Mouse (Mus musculus): Measurements from ENCODE around the gene Baiap2l1. TPM values are rescaled to one million over a fixed set of nuclear protein-coding genes. Genes with fewer than 3 reads are reported as not detected.

Gene Baiap2l1
- polyA plus RNA-seq (2015; fragmentation: Nextera tagmentation; extraction: Ambion mirVana) = 1.8 and 2.2 TPM in 2 replicates

DNA sequence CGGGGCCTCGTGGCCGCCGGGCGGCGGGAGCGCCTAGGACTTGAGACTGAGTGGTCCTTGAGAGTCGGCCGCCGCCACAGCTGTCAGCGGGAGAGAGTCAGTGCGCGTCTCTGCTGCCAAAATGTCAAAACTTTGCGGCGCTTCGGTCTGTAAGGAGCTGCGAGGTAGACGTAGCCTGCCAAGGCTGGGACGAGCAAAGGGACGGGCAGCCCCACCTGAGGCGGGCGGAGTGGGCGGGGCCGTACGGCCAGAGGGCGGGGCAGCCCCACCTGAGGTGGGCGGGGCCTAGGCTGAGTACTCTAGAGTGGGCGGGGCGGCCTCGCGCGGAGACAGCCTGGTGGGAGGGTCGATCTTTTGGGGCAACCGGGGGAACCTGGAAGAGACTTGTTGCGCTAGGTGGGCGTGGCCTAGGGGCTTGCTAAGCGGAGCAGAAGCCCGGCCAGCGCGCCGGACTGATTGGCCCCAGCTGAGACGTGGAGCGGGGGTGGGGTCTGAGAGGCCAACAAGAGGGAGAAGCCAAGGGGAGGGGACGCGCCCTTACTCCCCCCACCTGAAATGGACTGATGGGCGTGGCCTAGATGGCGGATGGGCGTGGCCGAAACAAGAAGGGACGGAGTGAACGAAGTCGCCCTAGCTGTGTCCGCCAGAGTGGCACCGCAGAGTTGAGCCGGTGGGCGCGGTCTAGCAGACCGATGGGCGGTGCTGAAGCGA is at the start of gene Baiap2l1:
Gene Baiap2l1, minus strand, starts transcription at position 232 of the 711 bp plus-strand sequence.
- H3K27ac ChIP-seq (ENCODE audit: low read depth, low read length) = no peak within 1 kb of the TSS
- H3K4me1 ChIP-seq (ENCODE audit: control insufficient read depth, insufficient read depth, low read depth, low read length) = peaks cover 13% of the 10 kb centered on the region
- ATAC-seq = peak; percentile 93
- WGBS = under 1% methylated on average over 59 of the region's 60 CpGs
- peak within 1 kb of the TSS; percentile 55 for H3K9ac ChIP-seq (ENCODE audit: low read depth, low read length)
- peak within 1 kb of the TSS; percentile 98 for H3K4me2 ChIP-seq (ENCODE audit: low read length)
- H3K9me3 ChIP-seq (ENCODE audit: control insufficient read depth, low read length) = no peaks in the 10 kb centered on the region
- H3K27me3 ChIP-seq (replicated peaks; ENCODE audit: control insufficient read depth, insufficient read depth, low read length) = peaks cover 16% of the 10 kb centered on the region
- peak within 1 kb of the TSS; percentile 60 for H3K4me3 ChIP-seq (ENCODE audit: low read length)
- no peaks in the 10 kb centered on the region for H3K36me3 ChIP-seq (ENCODE audit: control insufficient read depth, insufficient read depth, low read length)

DNA sequence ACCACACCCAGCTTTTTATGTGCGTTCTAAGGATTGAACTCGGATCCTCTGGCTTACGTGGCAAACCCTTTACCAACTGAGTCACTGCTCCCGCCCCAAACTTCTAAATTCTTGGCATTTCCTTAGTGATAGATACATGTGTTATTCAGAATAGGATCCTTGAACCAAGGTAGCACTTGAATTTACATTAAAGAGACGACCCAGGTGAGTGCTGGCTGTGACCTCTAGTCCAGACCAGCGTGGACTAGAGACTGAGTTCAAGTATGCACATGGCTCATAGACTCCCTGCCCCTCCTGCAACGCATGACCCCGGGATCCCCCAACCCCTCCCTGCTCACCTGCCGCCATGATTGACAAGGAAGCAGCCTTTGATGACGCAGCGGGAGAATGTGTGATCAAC is 48.3 kb upstream of the Baiap2l1 start:
- H3K4me1 ChIP-seq (ENCODE audit: control insufficient read depth, insufficient read depth, low read depth, low read length) = no peaks in the 10 kb centered on the region; the same call in 1 of the 2 replicates
- no peaks in the 10 kb centered on the region for H3K27me3 ChIP-seq (replicated peaks; ENCODE audit: control insufficient read depth, insufficient read depth, low read length)
- H3K36me3 ChIP-seq (ENCODE audit: control insufficient read depth, insufficient read depth, low read length) = no peaks in the 10 kb centered on the region
- no peaks in the 10 kb centered on the region; the same call in 1 of the 2 replicates for H3K9me3 ChIP-seq (ENCODE audit: control insufficient read depth, low read length)
- H3K27ac ChIP-seq (ENCODE audit: low read depth, low read length) = no peak overlapping the region
- H3K4me2 ChIP-seq (ENCODE audit: low read length) = no peak overlapping the region
- H3K4me3 ChIP-seq (ENCODE audit: low read length) = no peak overlapping the region
- WGBS = 92% methylated on average over 11 of the region's 11 CpGs
- no peak overlapping the region for H3K9ac ChIP-seq (ENCODE audit: low read depth, low read length)
- no peak for ATAC-seq

DNA sequence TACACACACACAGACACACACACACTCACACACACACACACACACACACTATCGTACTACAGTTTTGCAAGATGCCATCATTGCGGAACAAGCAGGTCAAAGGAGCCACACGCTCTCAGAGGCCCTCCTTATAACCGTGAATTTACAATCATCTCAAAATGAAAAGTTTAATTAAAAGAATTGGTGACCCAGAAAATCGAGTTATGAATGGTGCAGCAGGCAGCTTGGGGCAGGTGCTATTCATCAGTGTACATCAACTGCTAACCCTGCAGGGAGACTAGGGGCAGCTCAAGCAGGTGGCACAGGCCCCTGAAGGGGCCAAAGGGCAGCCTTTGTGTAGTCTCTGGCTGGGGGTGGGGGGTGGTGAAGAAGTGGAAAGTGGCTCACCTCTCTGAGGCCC is 42.9 kb upstream of the Baiap2l1 start:
- WGBS = 32% methylated on average over 5 of the region's 5 CpGs
- no peaks in the 10 kb centered on the region for H3K36me3 ChIP-seq (ENCODE audit: control insufficient read depth, insufficient read depth, low read length)
- H3K27me3 ChIP-seq (replicated peaks; ENCODE audit: control insufficient read depth, insufficient read depth, low read length) = no peaks in the 10 kb centered on the region
- H3K27ac ChIP-seq (ENCODE audit: low read depth, low read length) = no peak overlapping the region
- peaks cover 3% of the 10 kb centered on the region; the same call in 1 of the 2 replicates for H3K4me1 ChIP-seq (ENCODE audit: control insufficient read depth, insufficient read depth, low read depth, low read length)
- no peak overlapping the region for H3K9ac ChIP-seq (ENCODE audit: low read depth, low read length)
- no peak overlapping the region for H3K4me2 ChIP-seq (ENCODE audit: low read length)
- no peaks in the 10 kb centered on the region; the same call in 1 of the 2 replicates for H3K9me3 ChIP-seq (ENCODE audit: control insufficient read depth, low read length)
- ATAC-seq = no peak
- no peak overlapping the region for H3K4me3 ChIP-seq (ENCODE audit: low read length)

DNA sequence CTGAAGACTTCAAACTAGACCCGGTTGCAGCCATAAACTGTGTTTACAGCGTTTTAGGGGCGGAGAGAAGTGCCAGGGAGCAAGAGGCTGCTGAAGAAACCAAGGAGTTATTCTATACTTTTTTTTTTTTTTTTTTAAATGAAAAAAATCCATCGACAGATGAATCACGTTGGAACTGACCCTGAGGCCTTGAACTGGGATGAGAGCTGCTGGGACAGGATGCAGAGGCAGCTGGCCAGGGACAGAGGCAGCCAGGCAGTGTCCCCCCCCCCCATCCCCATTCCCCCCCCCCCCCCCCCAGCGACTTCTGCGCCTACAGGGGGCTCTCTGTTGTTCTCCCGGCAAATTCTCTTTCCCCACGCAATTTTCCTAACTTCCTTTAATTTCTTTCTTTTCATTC is 39.7 kb upstream of the Baiap2l1 start:
- peaks cover 3% of the 10 kb centered on the region; the same call in 1 of the 2 replicates for H3K4me1 ChIP-seq (ENCODE audit: control insufficient read depth, insufficient read depth, low read depth, low read length)
- no peak for ATAC-seq

DNA sequence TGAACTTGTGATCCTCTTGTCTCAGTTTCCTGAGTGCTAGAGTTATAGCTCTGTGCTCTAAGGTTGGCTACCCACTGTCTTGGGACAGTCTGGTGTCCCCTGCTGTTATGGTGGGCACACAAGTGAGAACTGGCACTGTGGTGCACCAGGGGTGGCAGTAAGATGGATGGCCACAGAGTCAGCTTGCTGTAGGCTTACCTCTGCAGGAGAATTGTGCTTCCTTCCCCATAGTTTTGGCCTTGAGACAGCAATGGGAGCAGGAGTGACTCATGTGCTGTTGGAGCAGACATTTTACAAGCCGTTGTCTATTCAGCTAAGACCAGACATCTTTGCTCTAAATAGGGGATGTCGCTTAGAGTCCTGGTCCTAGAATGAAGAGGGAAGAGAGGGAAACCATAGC is 36.2 kb upstream of the Baiap2l1 start:
- Histone ChIP-seq H3K9ac (ENCODE audit: low read depth, low read length) (no peak overlapping the region), H3K27me3 (replicated peaks; ENCODE audit: control insufficient read depth, insufficient read depth, low read length) (no peaks in the 10 kb centered on the region), H3K27ac (ENCODE audit: low read depth, low read length) (no peak overlapping the region), H3K36me3 (ENCODE audit: control insufficient read depth, insufficient read depth, low read length) (no peaks in the 10 kb centered on the region), H3K4me3 (ENCODE audit: low read length) (no peak overlapping the region), H3K4me2 (ENCODE audit: low read length) (no peak overlapping the region), H3K9me3 (ENCODE audit: control insufficient read depth, low read length) (no peaks in the 10 kb centered on the region), H3K4me1 (ENCODE audit: control insufficient read depth, insufficient read depth, low read depth, low read length) (no peaks in the 10 kb centered on the region)
- no peak for ATAC-seq
- 93% methylated on average over 2 of the region's 2 CpGs for WGBS

More for the DNA sequence above, 39.7 kb upstream of the Baiap2l1 start:
- Histone ChIP-seq H3K27ac (ENCODE audit: low read depth, low read length) (no peak overlapping the region), H3K27me3 (replicated peaks; ENCODE audit: control insufficient read depth, insufficient read depth, low read length) (no peaks in the 10 kb centered on the region), H3K36me3 (ENCODE audit: control insufficient read depth, insufficient read depth, low read length) (no peaks in the 10 kb centered on the region), H3K9ac (ENCODE audit: low read depth, low read length) (no peak overlapping the region), H3K4me3 (ENCODE audit: low read length) (no peak overlapping the region), H3K4me2 (ENCODE audit: low read length) (no peak overlapping the region), H3K9me3 (ENCODE audit: control insufficient read depth, low read length) (no peaks in the 10 kb centered on the region; the same call in 1 of the 2 replicates)
- WGBS = 52% methylated on average over 8 of the region's 9 CpGs

DNA sequence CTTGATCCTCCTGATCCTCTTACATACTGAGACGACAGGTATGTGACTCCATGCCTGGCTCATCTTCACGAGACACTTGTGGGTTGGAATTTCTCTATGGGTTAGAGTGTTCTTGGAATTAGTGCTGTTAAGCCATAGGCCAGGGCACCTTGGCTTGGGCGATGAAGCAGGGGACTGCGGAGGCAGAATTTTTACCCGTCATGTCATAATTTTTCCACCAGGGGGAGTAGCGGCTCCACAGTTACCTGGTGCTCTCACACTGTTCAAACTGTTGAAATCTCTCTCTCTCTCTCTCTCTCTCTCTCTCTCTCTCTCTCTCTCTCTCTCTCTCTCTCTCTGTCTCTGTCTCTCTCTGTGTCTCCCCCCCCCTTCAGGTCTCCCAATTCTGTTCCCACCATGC is 29.9 kb upstream of the Baiap2l1 start:
- Histone ChIP-seq H3K27ac (ENCODE audit: low read depth, low read length) (no peak overlapping the region), H3K27me3 (replicated peaks; ENCODE audit: control insufficient read depth, insufficient read depth, low read length) (no peaks in the 10 kb centered on the region), H3K4me1 (ENCODE audit: control insufficient read depth, insufficient read depth, low read depth, low read length) (no peaks in the 10 kb centered on the region), H3K9me3 (ENCODE audit: control insufficient read depth, low read length) (peaks cover 3% of the 10 kb centered on the region; the same call in 1 of the 2 replicates), H3K36me3 (ENCODE audit: control insufficient read depth, insufficient read depth, low read length) (no peaks in the 10 kb centered on the region), H3K4me2 (ENCODE audit: low read length) (no peak overlapping the region), H3K9ac (ENCODE audit: low read depth, low read length) (no peak overlapping the region), H3K4me3 (ENCODE audit: low read length) (no peak overlapping the region)
- WGBS = 9% methylated on average over 6 of the region's 6 CpGs
- ATAC-seq = peak; percentile 75

DNA sequence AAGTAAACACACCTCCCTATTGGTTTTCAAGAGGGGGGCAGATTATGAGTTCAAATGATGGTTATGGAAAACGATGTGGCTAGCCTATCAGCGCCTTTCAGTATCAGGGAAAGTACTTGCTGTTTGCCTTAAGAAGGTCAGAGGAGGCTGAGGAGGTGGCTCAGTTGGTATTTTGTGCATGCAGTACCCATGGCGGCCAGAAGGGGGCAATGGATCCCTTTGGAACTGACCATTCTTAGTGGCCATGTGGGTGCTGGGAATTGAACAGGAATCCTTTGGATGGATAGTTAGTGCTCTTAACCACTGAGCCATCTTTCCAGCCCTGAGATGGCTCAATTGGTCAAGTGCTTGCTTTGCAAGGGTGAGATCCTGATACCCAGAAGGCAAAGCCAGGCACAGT is 26.0 kb upstream of the Baiap2l1 start:
- Histone ChIP-seq H3K36me3 (ENCODE audit: control insufficient read depth, insufficient read depth, low read length) (no peaks in the 10 kb centered on the region), H3K4me2 (ENCODE audit: low read length) (no peak overlapping the region), H3K27ac (ENCODE audit: low read depth, low read length) (no peak overlapping the region), H3K4me1 (ENCODE audit: control insufficient read depth, insufficient read depth, low read depth, low read length) (no peaks in the 10 kb centered on the region), H3K9ac (ENCODE audit: low read depth, low read length) (no peak overlapping the region), H3K27me3 (replicated peaks; ENCODE audit: control insufficient read depth, insufficient read depth, low read length) (no peaks in the 10 kb centered on the region), H3K9me3 (ENCODE audit: control insufficient read depth, low read length) (peaks cover 3% of the 10 kb centered on the region; the same call in 1 of the 2 replicates), H3K4me3 (ENCODE audit: low read length) (no peak overlapping the region)
- 75% methylated on average over 3 of the region's 3 CpGs for WGBS
- no peak for ATAC-seq

DNA sequence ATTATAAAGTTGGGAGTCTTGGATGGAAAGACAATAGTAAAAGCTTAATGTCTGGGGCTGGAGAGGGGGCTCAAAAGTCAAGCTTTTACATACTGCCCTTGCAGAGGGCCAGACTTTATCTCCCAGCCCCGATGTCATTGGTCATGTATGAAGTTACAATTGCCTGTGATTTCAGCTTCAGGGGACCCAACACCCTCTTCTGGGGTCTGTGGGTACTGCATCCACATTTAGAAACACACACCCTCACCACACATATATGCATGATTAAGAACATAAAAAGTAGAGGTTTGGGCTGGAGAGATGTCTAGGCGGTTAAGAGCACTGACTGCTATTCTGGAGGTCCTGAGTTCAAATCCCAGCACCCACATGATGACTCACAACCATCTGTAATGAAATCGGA is 23.9 kb upstream of the Baiap2l1 start:
- H3K4me3 ChIP-seq (ENCODE audit: low read length) = no peak overlapping the region
- no peak overlapping the region for H3K27ac ChIP-seq (ENCODE audit: low read depth, low read length)
- H3K9ac ChIP-seq (ENCODE audit: low read depth, low read length) = no peak overlapping the region
- no peaks in the 10 kb centered on the region for H3K27me3 ChIP-seq (replicated peaks; ENCODE audit: control insufficient read depth, insufficient read depth, low read length)
- H3K4me1 ChIP-seq (ENCODE audit: control insufficient read depth, insufficient read depth, low read depth, low read length) = no peaks in the 10 kb centered on the region
- no peak overlapping the region for H3K4me2 ChIP-seq (ENCODE audit: low read length)
- 83% methylated on average over 3 of the region's 3 CpGs for WGBS
- ATAC-seq = no peak
- H3K36me3 ChIP-seq (ENCODE audit: control insufficient read depth, insufficient read depth, low read length) = no peaks in the 10 kb centered on the region
- H3K9me3 ChIP-seq (ENCODE audit: control insufficient read depth, low read length) = peaks cover 3% of the 10 kb centered on the region; the same call in 1 of the 2 replicates

DNA sequence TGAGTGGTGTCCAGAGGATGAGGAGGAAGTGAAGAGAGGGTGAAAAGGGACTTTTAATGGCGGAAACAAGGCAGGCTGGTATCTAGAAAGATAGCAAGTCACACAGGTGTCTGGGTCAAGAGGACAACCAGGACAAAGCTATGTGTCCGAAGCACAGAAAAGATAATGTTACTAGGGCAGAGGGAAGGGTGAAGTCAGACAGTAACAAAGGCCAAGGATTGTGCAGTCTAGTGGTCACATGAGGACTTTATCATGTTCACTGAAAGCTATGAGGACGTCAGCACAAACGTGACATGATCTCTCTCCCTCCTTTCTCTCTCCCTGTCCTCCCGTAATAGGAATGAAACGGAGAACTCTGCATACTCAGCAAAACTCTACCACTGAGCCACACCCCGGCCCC is 22.8 kb upstream of the Baiap2l1 start:
- ATAC-seq = no peak
- no peaks in the 10 kb centered on the region for H3K27me3 ChIP-seq (replicated peaks; ENCODE audit: control insufficient read depth, insufficient read depth, low read length)
- WGBS = 91% methylated on average over 7 of the region's 7 CpGs
- H3K9ac ChIP-seq (ENCODE audit: low read depth, low read length) = no peak overlapping the region
- H3K4me2 ChIP-seq (ENCODE audit: low read length) = no peak overlapping the region
- no peaks in the 10 kb centered on the region for H3K36me3 ChIP-seq (ENCODE audit: control insufficient read depth, insufficient read depth, low read length)
- H3K9me3 ChIP-seq (ENCODE audit: control insufficient read depth, low read length) = peaks cover 3% of the 10 kb centered on the region; the same call in 1 of the 2 replicates
- H3K27ac ChIP-seq (ENCODE audit: low read depth, low read length) = no peak overlapping the region
- H3K4me3 ChIP-seq (ENCODE audit: low read length) = no peak overlapping the region
- H3K4me1 ChIP-seq (ENCODE audit: control insufficient read depth, insufficient read depth, low read depth, low read length) = no peaks in the 10 kb centered on the region
